Mouse (Mus musculus) heart, embryonic 10.5 days (tissue): ENCODE data around the gene Pdap1. TPM values are rescaled to one million over a fixed set of nuclear protein-coding genes. Genes with fewer than 3 reads are reported as not detected.
"Not testable (repeated sequence)": the region's sequence is repeated elsewhere in the genome, so short reads cannot be mapped to it uniquely, and the experiment has no call there.

Source experiments
- DNase-seq: peaks from one replicate; pipeline ENCODE4 v3.0.0-alpha.2; 2017; ENCODE audit warnings: low spot score
- H3K27ac ChIP-seq: fragments of 300-500 bp; sonication (generic); 2 replicates; pipeline ENCODE4 v1.5.1; 2016; ENCODE audit warnings: mild to moderate bottlenecking
- H3K27me3 ChIP-seq: fragments of 300-500 bp; sonication (generic); 2 replicates; pipeline ENCODE4 v1.6.1; 2016; ENCODE audit warnings: mild to moderate bottlenecking; ENCODE audit not compliant: poor library complexity, insufficient read depth, severe bottlenecking
- H3K36me3 ChIP-seq: fragments of 300-500 bp; sonication (generic); 2 replicates; pipeline ENCODE4 v1.6.1; 2016; ENCODE audit warnings: mild to moderate bottlenecking, moderate library complexity
- H3K4me1 ChIP-seq: fragments of 300-500 bp; sonication (generic); 2 replicates; pipeline ENCODE4 v1.6.1; 2016; ENCODE audit warnings: mild to moderate bottlenecking
- H3K4me3 ChIP-seq: fragments of 300-500 bp; sonication (generic); 2 replicates; pipeline ENCODE4 v1.5.1; 2016; ENCODE audit warnings: mild to moderate bottlenecking, moderate library complexity
- H3K9me3 ChIP-seq: fragments of 300-500 bp; sonication (generic); 2 replicates; pipeline ENCODE4 v1.6.1; 2016; ENCODE audit warnings: mild to moderate bottlenecking, moderate library complexity
- WGBS: fragments of 180-500 bp; shearing (Covaris S2); methylation state at CpG from one replicate; pipeline ENCODE4 v1.1.7; 2016; 5-methylcytosine and 5-hydroxymethylcytosine counted together
- polyA plus RNA-seq: library from polyadenylated mRNA; unstranded; fragments of >200 nt; fragmentation: Nextera tagmentation; extraction: Ambion mirVana; gene quantifications from 2 replicates; pipeline ENCODE4 v1.2.1, GENCODE M21; 2016

Gene Pdap1
- polyA plus RNA-seq, 1 experiment from 2014 or later, result 86.3 TPM

DNA sequence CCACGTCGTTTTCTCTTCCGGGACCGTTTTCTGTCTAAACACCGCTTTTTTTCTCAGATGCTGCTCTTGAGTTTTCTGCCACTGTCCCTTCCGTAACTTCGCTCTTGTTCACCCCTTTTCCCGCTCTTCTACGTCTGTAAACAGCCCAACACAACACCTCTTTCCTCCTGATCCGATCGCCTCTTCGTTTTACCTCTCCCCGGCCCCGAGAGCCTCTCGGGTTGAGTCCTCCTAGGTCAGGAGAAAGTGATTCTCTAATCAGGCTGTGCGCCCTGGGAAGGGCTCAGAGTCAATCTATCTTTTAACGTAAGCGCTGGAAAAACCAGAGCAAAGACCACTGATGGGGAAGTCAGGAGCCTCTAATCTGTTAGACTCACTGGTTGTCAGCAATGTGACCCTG is 573 bp upstream of the Pdap1 start:
- no peak for DNase-seq
- peaks cover 65% of the 10 kb centered on the region for H3K36me3 ChIP-seq
- H3K27ac ChIP-seq, result peak overlapping the region; percentile 99
- H3K4me1 ChIP-seq, result peaks cover 14% of the 10 kb centered on the region
- under 1% methylated on average over 18 of the region's 18 CpGs for WGBS
- no peaks in the 10 kb centered on the region for H3K9me3 ChIP-seq
- H3K27me3 ChIP-seq, result no peaks in the 10 kb centered on the region
- peak overlapping the region; percentile 94 for H3K4me3 ChIP-seq

DNA sequence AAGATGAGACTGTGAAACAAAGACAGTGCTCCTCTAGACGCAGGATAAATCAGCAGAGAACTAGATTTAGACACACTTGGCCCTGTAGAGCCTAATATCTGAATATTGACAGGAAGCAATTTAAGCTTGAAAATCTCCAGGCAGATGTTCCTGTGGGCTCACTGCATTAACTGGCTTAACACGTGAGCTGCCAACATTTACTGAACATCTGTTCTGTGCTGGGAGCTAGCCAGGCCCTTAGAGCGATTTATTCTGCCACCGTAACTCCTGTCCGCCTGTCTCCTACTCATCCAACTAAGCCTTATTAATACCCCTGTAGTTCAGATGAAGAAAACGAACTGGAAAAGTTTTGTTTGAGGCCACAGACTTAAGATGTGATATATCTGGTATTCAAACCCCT is 1.2 kb downstream of the Pdap1 start:
- no peak for DNase-seq
- Histone ChIP-seq H3K27ac (no peak overlapping the region; the same call in 1 of the 2 replicates), H3K27me3 (no peaks in the 10 kb centered on the region), H3K9me3 (no peaks in the 10 kb centered on the region), H3K36me3 (peaks cover 66% of the 10 kb centered on the region), H3K4me3 (peak overlapping the region; percentile 94), H3K4me1 (peaks cover 14% of the 10 kb centered on the region)
- WGBS, result 21% methylated on average over 6 of the region's 6 CpGs

DNA sequence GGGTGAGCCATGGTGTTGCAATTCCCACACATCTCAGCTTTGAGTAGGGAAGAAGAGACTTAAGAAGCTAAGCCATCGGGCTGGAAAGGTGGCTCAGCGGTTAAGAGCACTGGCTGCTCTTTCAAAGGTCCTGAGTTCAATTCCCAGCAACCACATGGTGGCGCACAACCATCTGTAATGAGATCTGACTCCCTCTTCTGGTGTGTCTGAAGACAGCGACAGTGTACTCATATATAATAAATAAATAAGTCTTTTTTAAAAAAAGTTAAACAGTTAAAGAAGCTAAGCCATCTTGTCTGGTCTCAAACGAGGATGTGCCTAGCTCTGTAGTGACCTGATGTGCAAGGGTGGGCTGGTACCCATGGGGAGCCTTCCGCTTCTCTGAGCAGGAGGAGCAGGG is 6.8 kb downstream of the Pdap1 start:
- 88% methylated on average over 6 of the region's 6 CpGs for WGBS
- not testable (repeated sequence) for H3K4me3 ChIP-seq, H3K27me3 ChIP-seq, DNase-seq, H3K9me3 ChIP-seq, H3K4me1 ChIP-seq, H3K27ac ChIP-seq
- peaks cover 93% of the 10 kb centered on the region for H3K36me3 ChIP-seq

DNA sequence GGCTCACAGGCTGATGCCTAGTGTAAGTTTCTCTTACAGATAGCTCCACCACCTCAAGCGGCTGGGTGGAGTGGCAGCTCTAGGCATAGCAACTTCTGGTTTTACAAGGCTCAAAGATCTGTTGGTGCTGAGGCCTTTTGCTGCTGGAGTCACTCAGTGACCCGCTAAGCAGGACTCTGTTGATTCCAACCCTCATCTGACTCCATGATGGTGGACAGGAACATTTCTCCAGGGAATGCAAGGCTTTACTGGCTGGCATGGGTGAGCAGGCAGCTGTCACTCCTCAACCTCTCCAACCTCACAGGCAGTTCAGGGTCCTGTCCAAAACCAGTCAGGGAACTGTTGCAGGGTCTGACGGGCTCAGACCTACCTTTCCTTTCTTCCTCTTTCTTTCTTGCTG is 9.0 kb downstream of the Pdap1 start:
- Histone ChIP-seq H3K27ac (no peak overlapping the region), H3K4me1 (0 out of 2 replicates have a peak, but pooled peaks cover 2% of the 10 kb centered on the region), H3K9me3 (no peaks in the 10 kb centered on the region), H3K36me3 (peaks cover 98% of the 10 kb centered on the region), H3K27me3 (no peaks in the 10 kb centered on the region), H3K4me3 (no peak overlapping the region)
- no peak for DNase-seq
- WGBS, result 85% methylated on average over 3 of the region's 3 CpGs

DNA sequence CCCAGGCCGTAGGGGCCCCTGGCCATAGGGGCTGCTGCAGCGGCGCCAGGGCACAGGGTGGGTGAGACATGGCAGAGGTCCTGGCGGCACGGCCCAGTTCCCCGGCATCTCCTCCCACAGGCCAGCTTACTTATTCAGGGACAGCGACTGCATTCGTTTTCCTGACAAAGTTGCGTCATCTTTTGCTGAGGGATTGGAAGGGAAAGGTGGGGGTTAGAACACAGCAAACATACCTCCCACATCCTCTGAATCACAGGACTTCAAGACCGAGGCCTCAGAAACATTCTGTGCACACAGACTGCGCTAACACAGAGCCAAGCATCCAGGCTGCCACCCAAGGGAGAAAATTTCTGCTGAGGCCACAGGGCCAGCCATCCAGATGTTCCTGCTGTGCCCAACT is 9.8 kb downstream of the Pdap1 start:
- Histone ChIP-seq H3K4me1 (0 out of 2 replicates have a peak, but pooled peaks cover 2% of the 10 kb centered on the region), H3K36me3 (peaks cover 98% of the 10 kb centered on the region), H3K4me3 (no peak overlapping the region), H3K27me3 (no peaks in the 10 kb centered on the region), H3K27ac (no peak overlapping the region), H3K9me3 (no peaks in the 10 kb centered on the region)
- no peak for DNase-seq
- 88% methylated on average over 11 of the region's 11 CpGs for WGBS

DNA sequence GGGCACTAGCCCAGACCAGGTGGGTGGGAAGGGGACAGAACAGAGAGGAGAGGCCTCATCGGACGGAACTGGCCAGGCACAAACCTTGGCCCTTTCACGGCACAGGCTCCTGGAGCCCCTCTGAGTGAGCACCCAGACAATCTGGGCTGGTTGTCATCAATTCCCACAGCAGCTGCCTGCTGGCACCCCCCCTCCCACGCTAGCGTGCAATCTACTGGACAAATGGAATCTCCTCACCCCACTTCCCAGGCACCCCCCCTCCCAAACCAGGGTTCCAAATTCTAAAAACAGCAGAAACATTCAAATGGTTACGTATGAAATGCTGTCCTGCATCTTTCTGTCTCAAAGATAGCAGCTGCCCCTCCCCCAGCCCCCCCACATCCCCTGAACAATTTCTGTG is 10.3 kb downstream of the Pdap1 start:
- H3K9me3 ChIP-seq, H3K27ac ChIP-seq, DNase-seq, H3K27me3 ChIP-seq, H3K4me1 ChIP-seq, H3K4me3 ChIP-seq: not testable (repeated sequence)
- peaks cover 98% of the 10 kb centered on the region for H3K36me3 ChIP-seq
- 77% methylated on average over 4 of the region's 6 CpGs for WGBS

DNA sequence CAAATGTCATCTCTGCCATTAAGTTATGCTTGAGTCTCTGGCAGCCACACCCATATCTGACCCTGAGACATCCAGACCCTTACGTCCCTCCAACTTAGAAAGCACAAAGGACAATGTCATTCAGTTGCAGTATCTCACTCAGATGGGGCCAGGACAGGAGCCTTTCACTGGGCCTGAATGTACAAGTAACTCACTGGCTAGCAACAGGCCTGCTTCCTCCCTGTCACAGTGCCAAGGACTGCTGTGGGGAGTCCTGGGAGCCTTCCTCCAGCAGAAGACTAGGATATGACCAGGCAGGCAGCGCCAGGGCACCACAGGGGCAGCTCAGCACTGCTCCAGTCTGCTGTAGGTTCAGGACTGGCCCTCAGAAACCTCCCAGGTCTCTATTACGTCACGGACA is 10.9 kb downstream of the Pdap1 start:
- Histone ChIP-seq H3K36me3 (peaks cover 98% of the 10 kb centered on the region), H3K4me1 (0 out of 2 replicates have a peak, but pooled peaks cover 2% of the 10 kb centered on the region), H3K27me3 (no peaks in the 10 kb centered on the region), H3K27ac (no peak overlapping the region), H3K9me3 (no peaks in the 10 kb centered on the region), H3K4me3 (no peak overlapping the region)
- WGBS, result 88% methylated on average over 4 of the region's 4 CpGs
- DNase-seq, result no peak

DNA sequence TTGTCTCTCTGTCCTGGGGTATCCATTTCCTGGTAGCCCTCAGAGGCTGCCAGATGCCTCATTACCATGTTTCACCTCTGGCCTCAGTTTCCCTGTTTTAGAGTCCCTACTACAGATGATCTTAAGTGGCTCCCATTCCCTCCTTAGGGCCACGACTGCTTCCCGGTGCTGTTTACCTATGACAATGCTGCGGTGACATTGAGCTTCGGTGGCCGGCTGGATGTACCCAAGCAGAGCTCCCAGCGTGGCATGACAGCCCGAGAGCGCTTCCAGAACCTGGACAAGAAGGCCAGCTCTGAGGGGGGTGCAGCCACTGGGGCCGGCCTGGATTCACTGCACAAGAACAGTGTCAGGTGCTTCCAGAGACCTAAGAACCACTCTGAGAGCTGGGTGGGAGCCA is 13.5 kb downstream of the Pdap1 start:
- whole genome bisulfite sequencing, result 94% methylated on average over 9 of the region's 9 CpGs
- H3K36me3 ChIP-seq, result peaks cover 93% of the 10 kb centered on the region

DNA sequence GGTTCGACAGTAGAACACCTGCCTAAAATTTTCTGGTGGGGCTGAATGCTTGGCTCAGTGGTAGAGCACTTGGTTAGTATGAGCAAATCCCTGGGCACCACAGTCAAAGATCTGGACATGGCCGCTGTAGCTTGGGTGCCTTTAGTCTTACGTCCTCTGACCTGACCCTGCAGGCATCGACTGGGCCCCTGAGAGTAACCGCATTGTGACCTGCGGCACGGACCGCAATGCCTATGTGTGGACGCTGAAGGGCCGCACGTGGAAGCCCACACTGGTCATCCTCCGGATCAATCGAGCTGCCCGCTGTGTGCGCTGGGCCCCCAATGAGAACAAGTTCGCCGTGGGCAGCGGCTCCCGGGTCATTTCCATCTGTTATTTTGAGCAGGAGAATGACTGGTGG is 16.6 kb downstream of the Pdap1 start:
- WGBS, result 93% methylated on average over 19 of the region's 19 CpGs
- peaks cover 72% of the 10 kb centered on the region for H3K36me3 ChIP-seq
- DNase-seq, result no peak

More for the DNA sequence above, 13.5 kb downstream of the Pdap1 start:
- H3K4me3 ChIP-seq, result no peak overlapping the region
- no peaks in the 10 kb centered on the region for H3K9me3 ChIP-seq
- no peak overlapping the region for H3K27ac ChIP-seq
- peaks cover 10% of the 10 kb centered on the region; the same call in 1 of the 2 replicates for H3K4me1 ChIP-seq
- H3K27me3 ChIP-seq, result no peaks in the 10 kb centered on the region
- no peak for DNase-seq

DNA sequence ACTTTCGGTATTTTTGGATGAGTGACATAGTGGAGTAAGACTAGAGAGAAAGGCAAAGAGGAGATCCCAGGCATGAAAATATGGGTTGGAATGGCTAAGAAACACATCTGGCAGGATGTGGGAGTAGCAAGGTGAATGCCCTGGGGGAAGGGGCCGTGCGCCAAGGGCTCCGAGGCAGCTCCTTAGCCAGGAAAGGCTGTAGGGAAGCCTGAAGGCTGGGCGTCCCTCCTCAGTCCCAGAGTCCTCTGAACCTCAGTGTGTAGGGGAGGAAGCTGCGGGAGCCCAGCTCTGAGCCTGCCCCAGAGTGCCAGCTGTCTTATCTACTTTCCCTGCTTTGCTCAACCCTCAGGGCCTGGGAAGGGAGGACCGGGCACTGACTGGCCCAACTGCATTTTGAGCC is 19.1 kb downstream of the Pdap1 start:
- Histone ChIP-seq H3K4me3 (no peak overlapping the region), H3K36me3 (peaks cover 47% of the 10 kb centered on the region), H3K27me3 (no peaks in the 10 kb centered on the region), H3K27ac (no peak overlapping the region), H3K4me1 (peaks cover 24% of the 10 kb centered on the region; the same call in 1 of the 2 replicates), H3K9me3 (no peaks in the 10 kb centered on the region)
- WGBS, result 53% methylated on average over 7 of the region's 7 CpGs
- DNase-seq, result no peak

More for the DNA sequence above, 16.6 kb downstream of the Pdap1 start:
- no peaks in the 10 kb centered on the region for H3K27me3 ChIP-seq
- no peak overlapping the region for H3K27ac ChIP-seq
- H3K9me3 ChIP-seq, result no peaks in the 10 kb centered on the region
- H3K4me1 ChIP-seq, result peaks cover 22% of the 10 kb centered on the region; the same call in 1 of the 2 replicates
- H3K4me3 ChIP-seq, result no peak overlapping the region

DNA sequence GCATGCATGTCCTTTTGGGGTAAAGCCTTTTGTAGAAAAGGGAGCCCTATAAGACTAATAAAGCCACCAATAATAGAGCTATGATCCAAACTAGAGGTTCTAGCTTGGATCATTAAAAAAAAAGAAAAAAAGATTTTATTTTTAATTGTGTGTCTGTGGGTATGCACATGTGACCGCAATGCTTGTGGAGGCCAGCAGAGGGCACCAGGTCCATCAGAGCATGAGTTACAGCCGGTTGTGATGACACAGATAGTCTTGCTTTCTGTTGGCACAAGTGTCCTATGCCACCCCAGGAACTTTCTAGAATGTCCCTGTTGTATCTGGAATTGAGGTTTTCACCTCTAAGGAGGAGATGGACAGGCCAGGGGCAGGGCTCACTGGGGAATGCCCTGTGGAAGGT is 20.7 kb downstream of the Pdap1 start:
- no peak for DNase-seq
- Histone ChIP-seq H3K27me3 (no peaks in the 10 kb centered on the region), H3K27ac (no peak overlapping the region), H3K4me1 (peaks cover 29% of the 10 kb centered on the region), H3K36me3 (peaks cover 32% of the 10 kb centered on the region), H3K4me3 (no peak overlapping the region), H3K9me3 (no peaks in the 10 kb centered on the region)
- 86% methylated on average over 2 of the region's 2 CpGs for whole genome bisulfite sequencing

DNA sequence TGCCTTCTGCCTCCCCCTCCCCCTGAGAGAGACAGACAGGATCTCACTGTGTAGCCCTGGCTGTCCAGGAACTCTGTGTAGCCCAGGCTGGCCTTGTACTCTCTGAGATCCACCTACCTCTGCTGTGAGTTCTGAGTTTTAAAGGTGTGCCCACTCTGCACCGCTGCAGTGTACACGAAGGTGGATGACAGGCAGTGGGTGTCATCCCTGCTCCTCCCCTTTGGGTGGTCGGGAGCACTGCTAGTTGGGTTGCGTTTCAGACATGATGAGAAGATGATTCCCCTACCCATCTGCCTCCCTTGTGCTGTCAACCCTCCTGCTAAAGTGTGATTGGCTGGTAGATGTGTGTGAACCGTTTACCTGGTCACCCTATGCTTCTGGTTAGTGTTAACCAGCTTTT is 21.6 kb downstream of the Pdap1 start:
- 85% methylated on average over 5 of the region's 5 CpGs for WGBS
- no peaks in the 10 kb centered on the region for H3K9me3 ChIP-seq
- no peak overlapping the region for H3K4me3 ChIP-seq
- DNase-seq, result no peak
- H3K27me3 ChIP-seq, result no peaks in the 10 kb centered on the region
- H3K4me1 ChIP-seq, result peaks cover 35% of the 10 kb centered on the region
- H3K27ac ChIP-seq, result no peak overlapping the region
- H3K36me3 ChIP-seq, result peaks cover 23% of the 10 kb centered on the region

DNA sequence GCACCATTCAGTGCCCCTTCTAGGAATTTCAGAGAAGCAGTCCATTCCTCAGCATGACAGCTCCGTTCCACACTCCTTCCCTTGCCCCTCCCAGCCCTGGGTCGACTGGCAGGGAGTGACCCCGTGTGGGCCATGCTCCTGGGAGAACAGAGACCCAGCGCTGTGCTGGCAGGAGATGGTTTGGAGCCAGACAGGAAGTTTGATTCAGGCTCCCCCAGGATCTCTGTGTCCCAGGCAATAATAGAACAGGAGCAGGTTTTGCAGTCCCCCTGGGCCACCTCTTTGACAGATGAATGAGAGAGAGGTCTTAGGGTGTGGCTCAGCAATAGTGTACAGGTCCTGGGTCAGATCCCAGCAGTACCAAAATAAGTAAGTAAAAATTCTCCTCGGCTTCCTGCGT is 22.0 kb downstream of the Pdap1 start:
- Histone ChIP-seq H3K36me3 (peaks cover 19% of the 10 kb centered on the region), H3K9me3 (no peaks in the 10 kb centered on the region), H3K4me3 (no peak overlapping the region), H3K27ac (no peak overlapping the region), H3K27me3 (no peaks in the 10 kb centered on the region), H3K4me1 (peaks cover 35% of the 10 kb centered on the region)
- no peak for DNase-seq
- WGBS, result 54% methylated on average over 6 of the region's 6 CpGs

DNA sequence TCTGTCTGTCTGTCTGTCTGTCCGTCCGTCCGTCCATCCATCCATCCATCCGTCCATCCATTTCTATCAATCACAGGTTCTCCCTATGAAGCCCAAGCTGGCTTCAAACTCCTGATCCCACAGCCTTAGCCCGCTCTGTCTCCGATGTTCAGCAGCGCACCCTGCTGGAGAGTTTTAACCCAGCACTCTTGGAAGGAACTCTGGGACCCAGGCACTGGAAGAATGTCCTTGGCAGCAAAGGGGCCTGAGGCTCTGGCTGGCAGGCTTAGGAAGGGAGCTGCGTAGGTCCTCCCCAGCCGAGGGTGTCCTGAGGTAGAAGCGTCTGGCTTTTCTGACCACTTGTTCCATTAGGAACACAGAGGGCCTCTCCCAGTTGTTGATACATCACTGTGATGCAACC is 23.1 kb downstream of the Pdap1 start:
- DNase-seq, result no peak
- H3K4me1 ChIP-seq, result peaks cover 31% of the 10 kb centered on the region
- peaks cover 9% of the 10 kb centered on the region for H3K36me3 ChIP-seq
- no peak overlapping the region for H3K4me3 ChIP-seq
- no peaks in the 10 kb centered on the region for H3K9me3 ChIP-seq
- H3K27ac ChIP-seq, result no peak overlapping the region
- 40% methylated on average over 10 of the region's 10 CpGs for WGBS
- H3K27me3 ChIP-seq, result no peaks in the 10 kb centered on the region
